Mouse (Mus musculus) thymus, postnatal 36 days (tissue): ENCODE results near the gene Ppef2.

Experiments
- DNase-seq, 2 experiments: peaks; one replicate each; pipeline ENCODE4 v3.0.0; 2022; ENCODE audit warnings: mixed read lengths in 2 of 2

The Ppef2 gene

DNA sequence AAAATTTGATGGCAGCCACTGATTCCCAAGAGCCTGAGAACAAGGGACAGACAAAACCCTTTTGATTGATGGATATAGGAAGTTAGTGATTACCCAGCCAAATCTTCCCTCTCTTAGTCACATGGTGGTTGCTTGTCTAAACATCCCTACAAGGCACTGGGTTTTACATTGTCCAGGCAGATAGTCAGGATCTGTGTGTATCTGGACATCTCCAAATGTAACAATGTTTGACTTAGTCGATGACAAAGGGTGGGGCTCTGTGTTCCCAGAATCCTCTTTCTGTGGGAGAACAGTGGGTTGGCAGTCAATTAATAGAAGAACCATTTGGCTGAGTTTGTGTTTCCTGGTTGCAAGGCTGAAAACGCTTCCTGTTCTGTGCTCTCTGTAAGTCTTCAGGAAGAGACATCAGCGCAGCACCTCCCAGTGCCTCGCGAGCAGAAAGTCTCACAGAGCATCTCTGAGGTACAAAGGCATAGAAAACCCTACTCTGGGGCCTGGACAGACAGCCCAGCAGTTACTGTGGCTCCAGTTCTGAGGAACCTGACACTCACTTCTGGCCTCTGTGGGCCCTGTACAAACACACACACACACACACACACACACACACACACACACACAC, 21.0 kb downstream of the Ppef2 start:
- DNase-seq, result peak in 1 of 2 experiments; percentile 22

DNA sequence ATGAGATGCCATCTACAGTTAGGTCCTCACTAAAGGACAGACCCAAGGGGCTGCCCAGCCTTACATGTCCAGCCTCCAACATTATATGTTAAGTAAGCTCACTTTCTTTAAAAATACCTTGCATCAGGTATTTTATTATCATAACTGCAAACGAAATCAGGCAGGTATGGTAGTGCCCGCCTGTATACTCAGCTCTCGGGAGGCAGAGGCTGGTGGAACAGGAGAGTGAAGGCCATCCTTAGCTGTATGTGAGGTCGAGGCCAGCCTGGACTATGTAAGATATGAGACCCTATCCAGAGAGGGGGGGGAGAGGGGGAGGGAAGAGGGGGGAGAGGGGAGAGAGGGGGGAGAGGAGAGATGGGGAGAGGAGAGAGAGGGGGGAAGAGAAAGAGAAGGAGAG, 22.7 kb downstream of the Ppef2 start:
- DNase-seq, result no peak

DNA sequence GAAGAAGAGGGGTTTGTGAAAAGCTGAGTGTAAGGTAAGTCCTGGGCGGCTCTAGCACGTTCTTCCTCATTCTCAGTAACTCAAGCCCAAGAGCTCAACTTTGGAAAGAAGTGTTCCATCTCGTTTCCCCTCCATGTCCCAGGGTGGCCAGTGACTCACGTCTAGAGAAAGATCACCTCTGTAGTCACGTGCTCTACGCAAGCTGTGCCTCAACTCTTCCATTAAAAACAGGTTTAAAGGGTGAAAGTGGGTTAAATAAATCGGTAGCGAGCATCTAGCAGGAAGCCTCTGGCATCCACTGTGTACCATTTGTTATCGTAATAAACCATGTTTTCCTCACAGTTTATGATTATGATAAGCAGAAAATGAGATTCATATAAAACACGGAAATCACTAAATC, 24.2 kb downstream of the Ppef2 start:
- no peak for DNase-seq

DNA sequence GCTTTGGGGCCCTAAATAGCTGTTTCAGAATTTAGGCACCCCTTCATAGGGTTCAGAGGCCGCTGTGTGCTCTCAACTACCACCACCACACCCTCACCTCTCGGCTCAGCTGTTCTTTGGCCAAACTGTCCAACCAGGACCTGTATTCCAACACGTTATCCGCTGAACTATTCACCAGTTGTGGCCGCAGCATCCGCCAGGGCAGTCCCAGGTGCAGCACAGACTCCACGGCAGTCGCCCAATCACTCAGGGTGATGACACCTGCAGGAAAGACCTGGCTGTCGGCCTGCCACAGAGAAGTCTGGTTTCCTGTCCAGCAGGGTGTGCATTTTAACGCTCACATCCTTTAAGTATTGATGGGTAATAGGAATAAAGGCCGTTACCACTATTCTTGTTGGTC, 25.8 kb downstream of the Ppef2 start:
- peak in 1 of 2 experiments; percentile 16 for DNase-seq

DNA sequence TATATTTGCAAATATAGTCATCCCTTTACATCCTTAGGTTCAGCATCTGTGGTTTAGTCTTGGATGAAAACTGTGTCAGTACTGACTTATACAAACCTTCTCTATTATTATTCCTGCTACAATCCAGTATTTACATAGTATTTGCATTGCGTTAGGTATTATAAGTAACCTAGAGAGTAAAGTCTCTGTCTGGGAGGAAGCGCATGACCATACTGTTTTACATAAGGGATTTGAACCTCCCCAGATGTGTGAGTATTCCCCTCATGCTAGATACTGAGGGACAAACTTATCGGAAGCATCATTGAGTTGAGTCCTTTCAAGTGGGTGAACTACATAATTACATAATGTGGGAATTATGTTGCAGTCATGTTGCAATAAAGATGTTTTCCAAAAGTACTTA, 26.6 kb downstream of the Ppef2 start:
- DNase-seq, result no peak

DNA sequence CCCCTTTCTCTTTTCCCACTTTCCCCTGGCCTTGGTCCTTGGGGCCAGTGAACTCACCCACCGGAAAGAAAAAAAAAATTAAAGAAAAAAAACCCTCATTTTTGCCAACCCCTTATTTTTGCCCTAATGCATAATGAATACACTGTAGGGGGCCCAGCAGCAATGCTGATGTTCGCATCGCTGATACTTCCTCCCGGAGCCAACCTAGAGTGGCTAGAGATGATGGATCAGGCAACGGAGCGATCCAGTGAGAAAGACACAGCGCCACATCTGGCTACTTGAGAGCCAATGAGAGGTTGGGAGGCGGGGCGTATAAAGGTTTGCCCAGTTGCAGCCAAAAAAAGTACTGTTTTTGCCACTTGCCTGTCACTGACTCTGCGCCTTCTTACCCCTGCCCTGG, 27.3 kb downstream of the Ppef2 start:
- no peak for DNase-seq

DNA sequence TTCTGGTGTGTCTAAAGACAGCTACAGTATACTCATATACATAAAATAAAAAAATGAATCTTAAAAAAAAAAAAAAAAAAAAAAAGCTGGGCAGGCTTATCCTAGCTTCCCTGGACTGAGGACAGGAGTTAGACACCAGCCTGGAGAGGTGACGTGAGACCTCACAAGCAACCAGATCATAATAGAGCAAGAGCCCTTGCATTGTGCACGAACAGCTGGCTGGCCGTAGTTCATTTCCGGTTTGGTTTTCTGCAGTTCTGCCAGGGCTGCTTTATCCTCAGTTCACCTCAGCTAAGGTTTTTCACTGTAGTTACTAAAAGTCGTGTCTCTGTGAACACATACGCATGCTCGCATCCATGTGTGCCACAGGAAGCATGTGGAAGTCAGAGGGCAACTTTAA, 28.3 kb downstream of the Ppef2 start:
- no peak for DNase-seq

DNA sequence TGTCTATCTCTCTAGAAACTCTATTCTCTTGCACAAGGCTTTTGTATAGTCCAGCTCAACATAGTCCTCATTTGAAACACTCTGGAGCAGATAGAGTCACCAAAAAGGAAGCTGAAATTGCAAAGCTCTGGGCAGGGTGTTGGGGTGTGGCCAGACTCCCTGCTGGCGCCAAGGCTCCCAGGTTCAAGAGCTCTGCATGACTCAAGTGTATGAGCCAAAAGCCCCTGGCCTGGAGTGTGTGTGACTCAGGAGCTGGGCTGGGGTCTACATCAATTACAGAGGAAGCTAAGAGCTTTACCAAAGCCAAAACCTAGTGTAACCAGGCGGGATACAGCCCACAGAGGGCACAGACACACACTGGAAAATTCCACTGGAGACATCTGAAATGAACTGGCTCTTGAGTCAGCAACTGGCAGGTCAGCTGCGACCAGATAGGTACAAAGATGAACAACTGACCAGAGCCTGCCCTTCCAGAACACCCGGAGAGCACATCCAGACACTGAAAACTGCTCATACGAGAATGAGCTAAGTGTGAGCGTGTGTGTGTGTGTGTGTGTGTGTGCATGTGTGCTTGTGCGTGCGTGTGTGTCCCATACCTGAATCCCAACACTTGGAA, 35.7 kb downstream of the Ppef2 start:
- DNase-seq, result no peak

DNA sequence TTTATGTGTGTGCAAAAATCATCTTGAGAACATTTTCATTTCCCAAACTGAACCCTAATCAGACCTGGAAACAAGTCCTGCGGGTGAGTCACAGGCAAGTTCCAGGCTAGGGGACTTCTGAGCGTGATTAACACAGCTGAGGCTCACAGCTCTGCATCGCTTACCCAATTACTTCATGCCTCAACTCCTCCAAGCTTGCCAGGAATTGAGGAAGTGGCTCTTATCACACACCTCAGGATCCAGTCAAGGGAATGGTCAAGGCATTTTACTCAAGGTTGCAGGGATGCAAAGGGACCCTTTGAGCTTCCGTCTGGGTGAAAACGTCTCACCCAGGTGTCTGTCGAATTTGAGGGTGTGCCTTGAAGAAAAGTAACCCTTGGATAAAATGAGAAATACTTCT, 36.3 kb downstream of the Ppef2 start:
- no peak for DNase-seq

DNA sequence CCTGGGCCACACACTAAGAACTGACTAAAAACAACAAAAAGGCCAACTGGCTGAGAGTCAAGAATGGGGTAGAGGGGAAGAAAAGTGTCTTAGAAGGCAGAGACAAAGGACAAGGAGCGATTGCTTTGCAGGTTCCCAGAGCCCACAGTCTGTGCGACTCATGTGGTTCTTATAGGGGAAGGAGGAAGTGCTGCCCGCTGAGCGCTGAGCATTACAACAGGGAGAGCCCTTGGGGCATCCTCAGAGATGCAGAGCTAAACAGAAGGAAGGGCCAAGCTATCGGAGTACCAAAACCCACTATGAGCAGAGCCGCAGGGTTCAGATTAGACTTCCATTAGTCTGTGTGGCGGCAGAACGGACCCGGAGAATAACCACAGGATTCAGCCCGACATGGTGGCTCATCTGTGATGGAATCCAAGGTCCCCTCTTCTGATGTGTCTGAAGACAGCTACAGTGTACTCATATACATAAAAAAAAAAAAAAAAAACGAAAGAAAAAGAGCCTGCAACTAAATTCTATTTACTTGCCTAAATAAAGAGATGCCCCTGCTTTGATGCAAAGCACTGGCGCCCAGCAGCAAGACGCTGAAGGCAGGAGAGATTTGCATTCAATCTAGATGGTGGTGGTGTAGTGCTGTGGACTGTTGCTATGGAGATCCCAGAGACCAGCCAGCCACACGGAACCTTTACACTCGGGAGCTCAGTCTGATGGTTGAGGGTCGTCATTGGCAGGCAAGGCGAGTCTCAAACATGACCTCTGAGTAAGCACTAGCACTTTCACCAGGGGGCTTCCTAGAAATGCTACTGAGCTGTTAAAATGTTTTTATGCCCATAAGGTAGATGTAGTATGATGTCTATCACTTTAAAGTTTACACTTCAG, 36.9 kb downstream of the Ppef2 start:
- no peak for DNase-seq

DNA sequence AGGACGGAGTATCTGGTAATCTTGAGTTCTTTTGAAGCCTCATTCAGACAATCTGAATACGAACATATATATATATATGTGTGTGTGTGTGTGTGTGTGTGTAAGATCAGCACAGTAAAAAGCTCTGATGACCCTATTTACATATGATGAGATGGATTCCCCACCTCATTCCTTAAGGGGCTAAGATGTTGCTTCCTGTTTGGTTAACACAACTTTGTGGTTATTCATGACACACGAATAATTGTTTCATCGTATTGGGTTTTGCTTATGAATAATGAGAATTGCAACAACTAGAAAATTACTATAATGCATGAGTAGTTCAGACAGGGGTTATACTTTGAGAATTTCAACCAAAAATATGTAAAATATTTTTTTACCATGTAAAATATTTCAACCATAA, 40.8 kb downstream of the Ppef2 start, which contains the start of gene U90926:
U90926 (minus strand) TSS at position 101 of the 400 bp plus-strand sequence.
- no peak for DNase-seq

DNA sequence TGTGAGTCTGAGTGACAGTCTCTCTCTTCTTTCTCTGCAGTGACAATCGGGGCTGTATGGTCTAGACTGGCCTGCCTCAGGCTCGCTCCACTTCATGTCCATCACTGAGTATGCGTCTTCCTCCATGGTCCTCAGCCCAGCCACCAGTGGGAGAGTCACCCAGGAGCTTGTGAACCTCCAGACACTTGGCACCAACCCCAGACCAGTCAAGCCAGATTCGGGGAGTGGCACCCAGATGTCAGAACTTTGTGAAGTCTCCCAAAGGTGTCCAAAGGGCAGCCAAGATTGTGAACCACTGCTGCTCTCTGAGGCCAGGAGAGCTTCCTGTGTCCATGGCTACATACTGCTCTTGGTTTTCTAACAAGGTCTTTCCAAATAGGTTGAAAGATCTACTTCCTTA, 43.8 kb downstream of the Ppef2 start:
- DNase-seq, result no peak

DNA sequence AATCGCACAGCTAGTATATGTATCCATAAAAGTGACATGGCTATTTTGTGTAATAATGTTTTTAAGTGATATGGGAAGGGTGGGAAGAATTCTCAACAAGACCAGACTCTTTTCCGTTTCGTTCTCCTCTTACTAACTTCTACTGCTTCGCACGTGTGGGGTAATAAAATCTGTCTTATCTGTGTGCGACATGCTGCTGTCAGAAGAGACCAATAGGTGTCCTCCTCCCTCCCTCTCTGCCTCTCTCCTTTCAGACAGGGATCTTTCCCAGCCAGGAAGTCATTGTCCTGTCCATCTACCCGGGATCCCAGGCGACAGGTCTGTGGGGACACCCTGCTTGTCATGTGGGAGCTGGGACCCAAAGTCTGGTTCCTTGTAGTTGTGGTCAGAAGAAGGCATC, 45.9 kb downstream of the Ppef2 start:
- no peak for DNase-seq

DNA sequence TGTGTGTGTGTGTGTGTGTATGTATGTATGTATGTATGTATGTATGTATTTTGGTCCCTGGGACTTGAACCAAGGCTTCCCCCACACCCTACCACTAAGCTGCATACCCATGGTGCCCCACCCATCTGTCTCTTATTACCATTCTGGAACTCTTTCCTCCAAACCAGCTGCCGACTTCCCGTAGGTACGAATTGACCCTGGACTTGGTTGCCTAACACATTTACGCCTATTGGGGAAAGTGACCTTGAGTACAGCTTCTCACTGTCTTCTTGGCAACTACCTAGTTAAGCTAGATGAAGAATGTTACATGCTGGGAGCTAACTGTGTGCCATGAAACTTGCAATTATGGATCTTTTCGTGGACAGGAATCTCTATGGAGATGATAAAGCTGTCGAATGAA, 50.0 kb downstream of the Ppef2 start:
- DNase-seq, result no peak

DNA sequence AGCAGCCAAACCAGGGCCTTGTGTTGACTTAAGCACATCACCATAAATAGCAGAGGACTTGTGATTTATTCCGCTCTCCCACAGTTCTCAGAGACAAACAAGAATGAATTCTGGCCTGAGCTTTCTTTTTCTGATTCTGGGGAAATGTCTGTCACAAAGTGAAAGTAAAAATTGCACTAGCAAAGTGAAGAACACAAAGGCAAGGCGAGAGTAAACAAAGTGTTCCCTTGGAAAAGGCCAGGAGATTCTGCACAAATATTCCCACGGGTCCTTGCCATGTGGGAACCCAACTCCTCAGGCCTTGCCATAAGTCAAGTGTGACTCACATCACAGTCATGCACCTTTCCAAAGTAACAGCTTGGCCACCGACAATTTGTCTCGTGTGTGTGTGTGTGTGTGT, 50.4 kb downstream of the Ppef2 start:
- no peak for DNase-seq

DNA sequence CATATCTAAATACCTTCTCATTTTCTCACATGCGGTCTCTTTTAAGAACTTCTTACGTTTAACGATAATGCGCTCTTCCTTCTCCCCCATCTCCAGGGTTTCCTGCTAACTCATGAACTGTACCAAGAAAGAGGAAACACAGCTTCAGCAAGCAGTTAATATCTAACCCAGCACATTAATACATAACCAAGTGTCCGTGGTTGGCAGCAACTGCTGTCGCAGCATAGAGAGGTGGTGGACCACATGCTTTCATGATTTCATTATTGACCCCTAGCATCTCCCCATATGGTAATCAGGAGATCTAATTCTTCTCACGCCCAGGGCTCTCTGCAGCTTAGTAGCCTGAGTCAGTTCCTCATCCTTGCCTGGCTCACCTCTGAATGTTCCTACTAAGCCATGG, 50.9 kb downstream of the Ppef2 start:
- DNase-seq, result no peak

DNA sequence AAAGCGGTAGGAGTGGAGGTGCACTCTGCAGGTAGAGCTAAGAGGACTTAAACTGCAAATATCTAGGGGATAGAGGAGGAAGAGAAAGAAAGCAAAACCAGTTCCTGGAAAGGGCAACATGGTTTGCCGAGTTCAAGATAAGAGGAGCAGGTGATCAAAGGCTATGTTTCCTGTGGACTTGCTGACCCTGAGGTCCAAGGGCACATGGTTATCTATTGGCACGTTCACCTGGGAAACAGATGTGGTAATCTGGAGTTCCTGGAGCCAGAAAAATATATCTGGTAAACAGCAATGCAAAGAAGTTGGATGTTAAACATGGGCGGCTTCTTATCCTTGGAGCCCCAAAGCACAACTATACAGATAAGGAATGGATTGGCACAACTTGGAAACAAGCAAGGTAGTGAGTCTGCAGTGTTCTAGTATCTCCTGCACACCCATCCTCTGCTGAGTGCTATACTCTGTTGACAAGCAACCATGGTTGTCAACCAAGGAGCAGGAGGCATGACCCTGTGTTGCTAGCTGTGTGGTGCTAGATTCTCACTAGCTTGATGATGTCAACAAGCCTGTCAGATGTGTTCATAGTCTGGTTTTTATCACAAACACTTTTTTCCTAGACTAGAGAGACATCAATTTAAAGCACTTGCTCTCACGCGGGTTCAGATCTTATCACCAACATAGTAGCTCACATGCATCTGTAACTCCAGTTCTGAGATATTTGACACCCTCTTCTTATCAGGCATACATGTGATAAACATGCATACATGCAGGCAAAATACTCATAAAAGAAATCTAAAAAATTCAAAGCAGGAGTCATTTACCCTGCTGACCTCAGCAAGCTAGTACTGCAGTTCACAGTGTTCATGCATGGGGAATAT, 51.7 kb downstream of the Ppef2 start:
- no peak for DNase-seq

DNA sequence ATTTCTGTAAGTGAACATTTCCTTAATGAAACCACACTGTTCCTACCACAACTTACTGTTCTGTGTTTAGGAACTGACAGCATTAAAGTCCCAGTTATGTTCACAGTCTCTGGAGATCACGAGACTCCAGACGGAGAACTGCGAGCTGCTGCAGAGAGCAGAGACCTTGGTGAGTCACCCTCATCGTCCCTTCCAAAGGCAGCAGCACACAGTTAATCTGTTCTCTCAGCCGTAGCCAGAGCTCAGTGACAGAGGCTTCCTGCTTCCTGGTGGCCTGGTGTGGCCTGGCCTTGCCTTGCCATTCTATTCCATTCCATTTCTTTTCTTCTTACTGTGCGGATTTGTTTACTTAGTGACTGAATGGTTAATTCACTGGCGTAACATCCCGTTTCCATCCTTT, 57.8 kb downstream of the Ppef2 start:
- DNase-seq, result no peak

DNA sequence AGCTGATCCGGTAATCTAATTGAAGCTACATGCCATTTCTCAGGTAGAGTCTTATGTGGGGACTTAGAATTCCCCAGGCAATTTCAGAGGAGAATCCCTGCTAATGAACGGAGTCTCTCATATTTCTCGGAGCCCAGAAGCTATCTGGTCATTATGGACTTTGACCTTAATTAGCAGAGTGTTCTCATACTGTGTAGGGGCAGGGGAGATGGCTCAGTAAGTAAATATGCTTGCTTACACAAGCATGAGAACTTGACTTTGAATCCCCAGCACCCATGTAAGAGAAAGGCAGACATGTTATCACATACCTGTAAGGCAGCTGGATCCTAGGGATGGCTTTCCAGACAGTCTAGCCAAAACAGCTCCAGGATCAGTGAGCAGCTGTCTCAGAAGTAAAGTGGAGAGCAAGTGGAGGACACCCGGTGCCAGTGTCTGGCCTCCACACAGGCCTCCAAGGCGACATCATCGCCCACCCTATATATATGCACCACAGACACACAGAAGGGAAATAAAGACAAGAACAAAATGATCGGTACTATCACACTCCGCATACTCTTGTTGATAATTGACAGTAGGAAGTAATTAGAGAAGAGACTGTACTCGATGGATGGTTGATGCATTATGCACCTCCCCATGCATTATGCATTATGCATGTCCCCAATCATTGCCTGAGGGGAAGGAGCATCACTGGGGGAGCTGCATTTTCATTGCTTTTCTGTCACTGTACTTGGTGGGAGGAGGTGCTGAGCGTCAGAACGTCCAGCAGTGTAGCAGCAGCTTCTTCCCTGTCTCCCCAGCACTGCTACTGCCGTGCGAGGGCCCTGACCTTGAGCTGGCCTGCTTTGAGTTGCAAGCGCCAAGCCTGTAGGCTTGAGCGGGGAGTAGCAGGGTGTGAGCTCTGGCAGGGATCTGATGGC, 58.9 kb downstream of the Ppef2 start:
- no peak for DNase-seq

DNA sequence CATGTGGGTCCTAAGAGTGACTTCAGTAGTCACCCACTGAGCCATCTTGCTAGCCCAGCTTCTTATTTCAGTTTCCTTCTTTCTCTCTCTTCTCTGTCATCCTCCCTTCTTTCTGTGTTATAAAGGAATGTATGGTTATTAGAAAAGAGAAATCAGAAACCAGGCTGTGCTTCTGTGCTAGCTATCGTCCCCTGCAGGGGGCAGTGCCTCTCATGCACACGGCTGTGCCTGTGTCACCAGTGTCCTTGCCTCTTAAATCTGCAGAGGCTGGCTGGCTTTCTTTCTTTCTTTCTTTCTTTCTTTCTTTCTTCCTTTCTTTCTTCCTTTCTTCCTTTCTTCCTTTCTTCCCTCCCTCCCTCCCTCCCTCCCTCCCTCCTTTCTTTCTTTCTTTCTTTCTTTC, 60.4 kb downstream of the Ppef2 start:
- peak; percentile 38 to 40 for DNase-seq

DNA sequence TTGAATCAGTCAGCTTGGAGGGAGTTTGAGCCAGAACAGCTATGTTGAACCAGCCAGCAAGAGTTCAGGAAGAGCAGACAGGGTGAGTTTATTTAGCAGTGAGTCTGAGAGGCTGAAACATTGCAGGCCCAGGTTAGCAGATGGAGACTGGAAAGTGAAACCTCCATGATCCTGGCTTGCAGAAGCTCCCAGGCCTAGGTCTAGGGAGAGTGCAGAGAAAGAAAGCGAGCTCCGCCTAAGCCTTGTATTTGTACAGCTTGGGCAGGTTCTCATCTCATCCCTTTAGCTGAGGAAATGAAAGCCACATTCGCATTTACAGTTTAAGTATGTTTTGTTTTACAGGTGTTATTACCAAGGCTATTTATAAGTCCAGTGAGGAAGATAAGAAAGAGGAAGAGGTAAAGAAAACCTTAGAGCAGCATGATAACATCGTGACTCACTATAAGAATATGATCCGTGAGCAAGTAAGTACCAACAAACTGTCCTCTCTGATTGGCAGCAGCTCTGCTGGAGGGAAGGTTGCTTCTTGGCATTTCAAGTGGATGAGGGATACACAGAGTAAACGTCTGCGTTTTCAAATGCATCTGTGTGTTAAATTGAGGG, 67.1 kb downstream of the Ppef2 start:
- DNase-seq, result no peak
